12 mouse cellular contexts compared by ENCODE assay signal in genomic region chr5:31252795-31253545, GRCm38 (mm10). TPM values are rescaled to one million over a fixed set of nuclear protein-coding genes. Genes with fewer than 3 reads are reported as not detected.
A peak's percentile ranks its signal among the peaks of the same experiment; 100 is the strongest.
DNase-seq lines count a peak whose midpoint lies in the region; ATAC-seq and TF ChIP-seq lines count a peak whose summit lies in the region.
"Had no signal": no experiment of that assay in that cellular context is flagged by ENCODE, and none has a peak within 500 bp of the region (broad histone marks: within the 10 kb centered on the region; RNA-seq: fewer than 3 reads in every experiment).

No protein-coding gene starts in this region.

- no peak for ATAC-seq in heart, embryonic 13.5 days (ENCODE audit: extremely low read depth, insufficient number of reproducible peaks, low FRiP score, low TSS enrichment)
- ATAC-seq in intestine, postnatal 0 days, result no peak

- no peak overlapping the region for H3K4me3 ChIP-seq in heart, embryonic 13.5 days
- H3K4me3 ChIP-seq in thymus, adult 2 months (ENCODE audit: control insufficient read depth, insufficient read depth, low read length), result no peak overlapping the region
- H3K4me3 ChIP-seq in intestine, postnatal 0 days (ENCODE audit: low read depth, low read length), result peak overlapping the region; percentile 48
- H3K4me3 ChIP-seq: megakaryocyte, embryonic 14.5 days had no signal

- 83% methylated on average over 16 of the region's 16 CpGs for WGBS in heart, embryonic 13.5 days
- 93% methylated on average over 16 of the region's 16 CpGs for WGBS in thymus, adult 2 months
- 55% methylated on average over 16 of the region's 16 CpGs for WGBS in intestine, postnatal 0 days

- H3K9me3 ChIP-seq in heart, embryonic 13.5 days, result no peaks in the 10 kb centered on the region
- H3K9me3 ChIP-seq in intestine, postnatal 0 days (ENCODE audit: control insufficient read depth), result no peaks in the 10 kb centered on the region
- H3K9me3 ChIP-seq: megakaryocyte, embryonic 14.5 days had no signal

- H3K27ac ChIP-seq in heart, embryonic 13.5 days (replicated peaks), result 0 out of 2 replicates have a peak overlapping the region, but pooled peaks have one; percentile 56
- H3K27ac ChIP-seq in thymus, adult 2 months (ENCODE audit: control insufficient read depth, insufficient read depth, low read length), result no peak overlapping the region
- H3K27ac ChIP-seq in intestine, postnatal 0 days (ENCODE audit: low read depth, low read length), result no peak overlapping the region

- no peak for TF ChIP-seq POLR2A in thymus, adult 2 months (IDR thresholded peaks at IDR 0.05; ENCODE audit: control insufficient read depth, extremely low read depth, insufficient read depth, low read length, poor library complexity)

- no peak for TF ChIP-seq CTCF in thymus, adult 2 months (IDR thresholded peaks at IDR 0.05; ENCODE audit: borderline replicate concordance, control insufficient read depth, extremely low read depth, insufficient read depth, low read length, poor library complexity)
- TF ChIP-seq CTCF in intestine, postnatal 0 days (IDR thresholded peaks at IDR 0.05; ENCODE audit: low read depth), result peak; percentile 21; the same call in 1 of the 2 replicates

- H3K36me3 ChIP-seq in heart, embryonic 13.5 days, result peaks cover 92% of the 10 kb centered on the region
- H3K36me3 ChIP-seq in thymus, adult 2 months (ENCODE audit: control insufficient read depth, insufficient read depth, low read length), result peaks cover 35% of the 10 kb centered on the region
- peaks cover 49% of the 10 kb centered on the region for H3K36me3 ChIP-seq in intestine, postnatal 0 days (ENCODE audit: control insufficient read depth, insufficient read depth)

- H3K9ac ChIP-seq in heart, embryonic 13.5 days, result no peak overlapping the region
- H3K9ac ChIP-seq in intestine, postnatal 0 days (ENCODE audit: low read depth, low read length), result no peak overlapping the region

- peaks cover 48% of the 10 kb centered on the region for H3K4me1 ChIP-seq in heart, embryonic 13.5 days
- 0 out of 2 replicates have a peak, but pooled peaks cover 2% of the 10 kb centered on the region for H3K4me1 ChIP-seq in thymus, adult 2 months (replicated peaks; ENCODE audit: control insufficient read depth, insufficient read depth, low read length)
- H3K4me1 ChIP-seq in intestine, postnatal 0 days (replicated peaks; ENCODE audit: control insufficient read depth, insufficient read depth, low read length), result no peaks in the 10 kb centered on the region

- peak overlapping the region; percentile 68; the same call in 1 of the 2 replicates for H3K4me2 ChIP-seq in heart, embryonic 13.5 days
- H3K4me2 ChIP-seq in intestine, postnatal 0 days (replicated peaks; ENCODE audit: low read depth), result peak overlapping the region; percentile 74

- no peak for DNase-seq in heart, adult 8-10 months (ENCODE audit: low spot score)
- DNase-seq in thymus, postnatal 4 days, result peak; percentile 23
- no peak for DNase-seq in thymus, adult 2 months
- no peak for DNase-seq in spleen, adult 18-20 months
- DNase-seq in kidney, adult 9 months, result no peak
- no peak for DNase-seq in cerebellum, postnatal 36 days
- DNase-seq: right cerebral cortex, adult 18-20 months had no signal

- no peaks in the 10 kb centered on the region for H3K27me3 ChIP-seq in heart, embryonic 13.5 days (replicated peaks)
- H3K27me3 ChIP-seq in thymus, adult 2 months (ENCODE audit: control insufficient read depth, insufficient read depth, low read length), result no peaks in the 10 kb centered on the region
- no peaks in the 10 kb centered on the region for H3K27me3 ChIP-seq in intestine, postnatal 0 days (replicated peaks; ENCODE audit: control insufficient read depth, insufficient read depth, low read length)
- H3K27me3 ChIP-seq: megakaryocyte, embryonic 14.5 days had no signal

RNA-seq across cellular contexts. Expression of gene Krtcap3, which starts 1.5 kb away (rescaled TPM):
- 6.0 and 7.4 TPM in 2 replicates for polyA plus RNA-seq in heart, embryonic 13.5 days (2015; fragmentation: Nextera tagmentation; extraction: Ambion mirVana)
- total RNA-seq in heart, adult 8-10 months (2022), result 1 to 10 TPM; 1.3 to 2.5 (median 1.6) TPM
- polyA plus RNA-seq in thymus, adult 2 months (2012; rRNA removed), result 48.1 and 56.2 TPM in 2 replicates
- 105 and 108 TPM in 2 replicates for polyA plus RNA-seq in intestine, postnatal 0 days (2015; fragmentation: Nextera tagmentation; extraction: Ambion mirVana)

RNA-seq across cellular contexts. Expression of gene Gm9970, which starts 11.9 kb away (rescaled TPM):
- polyA plus RNA-seq in heart, embryonic 13.5 days (2015; fragmentation: Nextera tagmentation; extraction: Ambion mirVana), result 0.68 TPM in 1 of 2 replicates, not detected in the other
- under 1 TPM in 2 of 4 experiments, not detected in 2; 0.72 to 0.87 TPM for total RNA-seq in heart, adult 8-10 months (2022)
- 0.29 and 0.69 TPM in 2 replicates for polyA plus RNA-seq in thymus, adult 2 months (2012; rRNA removed)
- 0.51 and 0.70 TPM in 2 replicates for polyA plus RNA-seq in intestine, postnatal 0 days (2015; fragmentation: Nextera tagmentation; extraction: Ambion mirVana)
- total RNA-seq: gastrocnemius, adult 8-10 months had no signal
- polyA plus RNA-seq: erythroblast, embryonic 14.5 days had no signal

RNA-seq across cellular contexts. Expression of gene Nrbp1, which starts 12.3 kb away (rescaled TPM):
- 124 and 132 TPM in 2 replicates for polyA plus RNA-seq in heart, embryonic 13.5 days (2015; fragmentation: Nextera tagmentation; extraction: Ambion mirVana)
- total RNA-seq in heart, adult 8-10 months (2022), result 10 to 100 TPM; 75.9 to 87.9 (median 81.8) TPM
- polyA plus RNA-seq in thymus, adult 2 months (2012; rRNA removed), result 261 and 301 TPM in 2 replicates
- polyA plus RNA-seq in intestine, postnatal 0 days (2015; fragmentation: Nextera tagmentation; extraction: Ambion mirVana), result 96.4 and 99.6 TPM in 2 replicates

RNA-seq across cellular contexts. Expression of gene Ppm1g, which starts 32.5 kb away (rescaled TPM):
- 101 and 107 TPM in 2 replicates for polyA plus RNA-seq in heart, embryonic 13.5 days (2015; fragmentation: Nextera tagmentation; extraction: Ambion mirVana)
- total RNA-seq in heart, adult 8-10 months (2022), result 10 to 100 TPM; 45.3 to 71.9 (median 57.3) TPM
- 122 and 168 TPM in 2 replicates for polyA plus RNA-seq in thymus, adult 2 months (2012; rRNA removed)
- 54.8 and 55.4 TPM in 2 replicates for polyA plus RNA-seq in intestine, postnatal 0 days (2015; fragmentation: Nextera tagmentation; extraction: Ambion mirVana)

RNA-seq across cellular contexts. Expression of gene Ift172, which starts 37.9 kb away (rescaled TPM):
- 21.8 and 22.6 TPM in 2 replicates for polyA plus RNA-seq in heart, embryonic 13.5 days (2015; fragmentation: Nextera tagmentation; extraction: Ambion mirVana)
- 10 to 100 TPM; 33.9 to 50.7 (median 42.3) TPM for total RNA-seq in heart, adult 8-10 months (2022)
- 19.1 and 21.6 TPM in 2 replicates for polyA plus RNA-seq in thymus, adult 2 months (2012; rRNA removed)
- polyA plus RNA-seq in intestine, postnatal 0 days (2015; fragmentation: Nextera tagmentation; extraction: Ambion mirVana), result 28.3 and 30.4 TPM in 2 replicates
